Comparison of ENCODE assay signal across 9 mouse cellular contexts in genomic region chr8:125870821-125871321, GRCm38 (mm10). TPM values are rescaled to one million over a fixed set of nuclear protein-coding genes. Genes with fewer than 3 reads are reported as not detected.
DNase-seq lines count a peak whose midpoint lies in the region; ATAC-seq and TF ChIP-seq lines count a peak whose summit lies in the region.
"Had no signal": no experiment of that assay in that cellular context is flagged by ENCODE, and none has a peak within 500 bp of the region (broad histone marks: within the 10 kb centered on the region; RNA-seq: fewer than 3 reads in every experiment).

No protein-coding gene starts in this region.

- H3K27ac ChIP-seq in forebrain, embryonic 15.5 days (replicated peaks) = no peak overlapping the region
- no peak overlapping the region for H3K27ac ChIP-seq in liver, postnatal 0 days (ENCODE audit: low read depth)
- H3K27ac ChIP-seq in olfactory bulb, adult 2 months (ENCODE audit: insufficient read depth, low read depth, low read length) = no peak overlapping the region
- H3K27ac ChIP-seq: macrophage had no signal

- peaks cover 14% of the 10 kb centered on the region for H3K4me1 ChIP-seq in forebrain, embryonic 15.5 days
- H3K4me1 ChIP-seq in liver, postnatal 0 days (ENCODE audit: insufficient read depth) = no peaks in the 10 kb centered on the region
- peaks cover 2% of the 10 kb centered on the region; the same call in 1 of the 2 replicates for H3K4me1 ChIP-seq in olfactory bulb, adult 2 months (ENCODE audit: control insufficient read depth, insufficient read depth, low read length)

- H3K4me2 ChIP-seq in forebrain, embryonic 15.5 days (replicated peaks) = no peak overlapping the region
- no peak overlapping the region; the same call in 1 of the 2 replicates for H3K4me2 ChIP-seq in liver, postnatal 0 days (ENCODE audit: low read depth, low read length)

- peak; percentile 86 for TF ChIP-seq CTCF in liver, postnatal 0 days (IDR thresholded peaks at IDR 0.05; ENCODE audit: low read depth)
- peak; percentile 87 for TF ChIP-seq CTCF in olfactory bulb, adult 2 months (IDR thresholded peaks at IDR 0.05; ENCODE audit: insufficient read depth, low read depth, low read length)

- no peak for TF ChIP-seq EP300 in liver, postnatal 0 days (IDR thresholded peaks at IDR 0.05; ENCODE audit: low read depth)

- intact Hi-C loops in heart, postnatal 10 days (cut with DNase I) = loop anchor here (2.0 to 10.0 kb wide), 5 partner anchors 298 to 819 kb away; partner anchors contain the start of gene Disc1

- DNase-seq in MEL-GATA-1-ER (ENCODE audit: extremely low read depth, low read depth) = peak; percentile 67
- DNase-seq in cerebellum, adult 11 months = peak; percentile 48
- DNase-seq in heart, postnatal 10 days = peak; percentile 81 to 88
- DNase-seq in kidney, postnatal 4 days = peak; percentile 85 to 86
- peak; percentile 65 for DNase-seq in liver, postnatal 0 days
- DNase-seq in thymus, postnatal 14 days = peak; percentile 37

- peak; percentile 85 for ATAC-seq in forebrain, embryonic 15.5 days (replicated peaks)
- peak; percentile 66 for ATAC-seq in liver, postnatal 0 days

- no peaks in the 10 kb centered on the region for H3K27me3 ChIP-seq in forebrain, embryonic 15.5 days
- H3K27me3 ChIP-seq in liver, postnatal 0 days (ENCODE audit: insufficient read depth, low read length) = no peaks in the 10 kb centered on the region

- H3K4me3 ChIP-seq in forebrain, embryonic 15.5 days = no peak overlapping the region
- no peak overlapping the region for H3K4me3 ChIP-seq in liver, postnatal 0 days (ENCODE audit: low read depth, low read length)
- H3K4me3 ChIP-seq in olfactory bulb, adult 2 months (ENCODE audit: insufficient read depth, low read depth, low read length) = no peak overlapping the region

- TF ChIP-seq POLR2A in olfactory bulb, adult 2 months (IDR thresholded peaks at IDR 0.05; ENCODE audit: insufficient read depth, low read depth, low read length) = no peak

- H3K36me3 ChIP-seq in forebrain, embryonic 15.5 days = peaks cover 8% of the 10 kb centered on the region; the same call in 1 of the 2 replicates
- no peaks in the 10 kb centered on the region for H3K36me3 ChIP-seq in liver, postnatal 0 days (replicated peaks; ENCODE audit: insufficient read depth, low read length)

- no peak overlapping the region for H3K9ac ChIP-seq in forebrain, embryonic 15.5 days (replicated peaks)
- no peak overlapping the region for H3K9ac ChIP-seq in liver, postnatal 0 days (replicated peaks)

- 5% methylated on average over 7 of the region's 7 CpGs for WGBS in forebrain, embryonic 15.5 days
- 2% methylated on average over 7 of the region's 7 CpGs for WGBS in liver, postnatal 0 days (ENCODE audit: insufficient replicate concordance)
- 7% methylated on average over 7 of the region's 7 CpGs for WGBS in olfactory bulb, adult 2 months

- H3K9me3 ChIP-seq in forebrain, embryonic 15.5 days = no peaks in the 10 kb centered on the region
- H3K9me3 ChIP-seq in liver, postnatal 0 days (ENCODE audit: low read length) = no peaks in the 10 kb centered on the region

RNA-seq across cellular contexts. Expression of gene Pcnx2, which starts 27.2 kb away (rescaled TPM):
- polyA plus RNA-seq in forebrain, embryonic 15.5 days (2015; fragmentation: Nextera tagmentation; extraction: Ambion mirVana) = 3.8 and 4.2 TPM in 2 replicates
- total RNA-seq in heart, postnatal 10 days (2021) = under 1 TPM; 0.45 TPM
- polyA plus RNA-seq in liver, postnatal 0 days (2015; fragmentation: Nextera tagmentation; extraction: Ambion mirVana) = 0.04 and 0.05 TPM in 2 replicates
- not detected in 2 replicates for polyA plus RNA-seq in olfactory bulb, adult 2 months (2012; ENCODE audit: insufficient read depth, insufficient read length, low replicate concordance, missing spikeins)
- polyA plus RNA-seq: macrophage had no signal

RNA-seq across cellular contexts. Expression of gene Map3k21, which starts 39.4 kb away (rescaled TPM):
- 0.20 and 0.50 TPM in 2 replicates for polyA plus RNA-seq in forebrain, embryonic 15.5 days (2015; fragmentation: Nextera tagmentation; extraction: Ambion mirVana)
- total RNA-seq in heart, postnatal 10 days (2021) = under 1 TPM; 0.26 to 0.27 TPM
- polyA plus RNA-seq in liver, postnatal 0 days (2015; fragmentation: Nextera tagmentation; extraction: Ambion mirVana) = 0.39 and 0.56 TPM in 2 replicates
- not detected in 2 replicates for polyA plus RNA-seq in olfactory bulb, adult 2 months (2012; ENCODE audit: insufficient read depth, insufficient read length, low replicate concordance, missing spikeins)
- polyA plus RNA-seq: macrophage had no signal
